Mouse (Mus musculus) macrophage (primary cell): Measurements from ENCODE around the gene Dnajc6. TPM values are rescaled to one million over a fixed set of nuclear protein-coding genes. Genes with fewer than 3 reads are reported as not detected.

Experiments used
- H3K27ac ChIP-seq: fragments of 350-480 bp; formaldehyde crosslinking; 2 replicates; pipeline ENCODE4 v1.9.0; 2021
- H3K36me3 ChIP-seq: fragments of 350-480 bp; formaldehyde crosslinking; 2 replicates; pipeline ENCODE4 v1.9.0; 2021; ENCODE audit errors: inconsistent target
- H3K4me3 ChIP-seq: fragments of 350-480 bp; formaldehyde crosslinking; 2 replicates; pipeline ENCODE4 v1.9.0; 2021; ENCODE audit errors: inconsistent target
- H3K79me2 ChIP-seq: fragments of 350-480 bp; formaldehyde crosslinking; 2 replicates; pipeline ENCODE4 v1.9.0; 2021; ENCODE audit errors: inconsistent target
- WGBS: methylation state at CpG from one replicate; pipeline ENCODE4 v1.1.7; 2026; ENCODE audit warnings: inconsistent platforms; ENCODE audit not compliant: missing documents; 5-methylcytosine and 5-hydroxymethylcytosine counted together
- polyA plus RNA-seq: library from polyadenylated mRNA; stranded (reverse); fragments of 250-400 nt; gene quantifications from 3 replicates; pipeline ENCODE4 v1.2.4, GENCODE M21; 2018; ENCODE audit warnings: inconsistent platforms

The Dnajc6 gene
- polyA plus RNA-seq, 1 experiment from 2014 or later, result not detected

GRCm38 (mm10) chr4:101650961-101651360 is 154.5 kb downstream of the Dnajc6 start:
- Histone ChIP-seq H3K36me3 (peaks cover 15% of the 10 kb centered on the region; the same call in 1 of the 2 replicates), H3K27ac (no peak overlapping the region), H3K79me2 (peaks cover 74% of the 10 kb centered on the region), H3K4me3 (no peak overlapping the region)
- whole genome bisulfite sequencing, result 96% methylated on average over 2 of the region's 2 CpGs

- no peak overlapping the region for H3K27ac ChIP-seq
- WGBS, result 92% methylated on average over 6 of the region's 6 CpGs
- peaks cover 60% of the 10 kb centered on the region for H3K79me2 ChIP-seq
- H3K36me3 ChIP-seq, result peaks cover 42% of the 10 kb centered on the region; the same call in 1 of the 2 replicates
- no peak overlapping the region for H3K4me3 ChIP-seq
Observed at GRCm38 (mm10) chr4:101654256-101654655, 157.8 kb downstream of the Dnajc6 start.

GRCm38 (mm10) chr4:101654788-101655414 is 158.5 kb downstream of the Dnajc6 start:
- Histone ChIP-seq H3K4me3 (no peak overlapping the region), H3K27ac (no peak overlapping the region), H3K36me3 (peaks cover 42% of the 10 kb centered on the region; the same call in 1 of the 2 replicates), H3K79me2 (peaks cover 53% of the 10 kb centered on the region)
- 94% methylated on average over 4 of the region's 4 CpGs for WGBS

GRCm38 (mm10) chr4:101655415-101655790 is 159.0 kb downstream of the Dnajc6 start:
- Histone ChIP-seq H3K4me3 (no peak overlapping the region), H3K27ac (no peak overlapping the region), H3K36me3 (peaks cover 42% of the 10 kb centered on the region; the same call in 1 of the 2 replicates), H3K79me2 (peaks cover 48% of the 10 kb centered on the region)
- WGBS, result 95% methylated on average over 7 of the region's 7 CpGs

- H3K4me3 ChIP-seq, result no peak overlapping the region
- peaks cover 42% of the 10 kb centered on the region for H3K79me2 ChIP-seq
- 78% methylated on average over 15 of the region's 15 CpGs for WGBS
- H3K27ac ChIP-seq, result no peak overlapping the region
- peaks cover 42% of the 10 kb centered on the region; the same call in 1 of the 2 replicates for H3K36me3 ChIP-seq
Observed at GRCm38 (mm10) chr4:101656056-101656455, 159.6 kb downstream of the Dnajc6 start.

- peaks cover 52% of the 10 kb centered on the region; the same call in 1 of the 2 replicates for H3K36me3 ChIP-seq
- 57% methylated on average over 6 of the region's 6 CpGs for WGBS
- H3K4me3 ChIP-seq, result no peak overlapping the region
- H3K79me2 ChIP-seq, result peaks cover 31% of the 10 kb centered on the region
- no peak overlapping the region for H3K27ac ChIP-seq
Observed at GRCm38 (mm10) chr4:101656956-101657570, 160.6 kb downstream of the Dnajc6 start.

GRCm38 (mm10) chr4:101664160-101664750 is 167.8 kb downstream of the Dnajc6 start:
- H3K79me2 ChIP-seq, result no peaks in the 10 kb centered on the region
- H3K4me3 ChIP-seq, result no peak overlapping the region
- no peak overlapping the region for H3K27ac ChIP-seq
- H3K36me3 ChIP-seq, result peaks cover 10% of the 10 kb centered on the region; the same call in 1 of the 2 replicates
- 81% methylated on average over 8 of the region's 9 CpGs for WGBS

- Histone ChIP-seq H3K79me2 (no peaks in the 10 kb centered on the region), H3K4me3 (no peak overlapping the region), H3K36me3 (peaks cover 10% of the 10 kb centered on the region; the same call in 1 of the 2 replicates), H3K27ac (no peak overlapping the region)
- WGBS, result 95% methylated on average over 4 of the region's 4 CpGs
Observed at GRCm38 (mm10) chr4:101664766-101665165, 168.3 kb downstream of the Dnajc6 start.

GRCm38 (mm10) chr4:101669161-101669560 is 172.7 kb downstream of the Dnajc6 start:
- no peaks in the 10 kb centered on the region for H3K36me3 ChIP-seq
- H3K79me2 ChIP-seq, result no peaks in the 10 kb centered on the region
- no peak overlapping the region for H3K4me3 ChIP-seq
- no peak overlapping the region for H3K27ac ChIP-seq
- WGBS, result 80% methylated on average over 5 of the region's 5 CpGs

GRCm38 (mm10) chr4:101669811-101670210 is 173.4 kb downstream of the Dnajc6 start:
- H3K79me2 ChIP-seq, result no peaks in the 10 kb centered on the region
- 70% methylated on average over 5 of the region's 5 CpGs for WGBS
- H3K4me3 ChIP-seq, result no peak overlapping the region
- H3K27ac ChIP-seq, result no peak overlapping the region
- H3K36me3 ChIP-seq, result no peaks in the 10 kb centered on the region

GRCm38 (mm10) chr4:101674790-101675189 is 178.3 kb downstream of the Dnajc6 start:
- Histone ChIP-seq H3K36me3 (no peaks in the 10 kb centered on the region), H3K79me2 (no peaks in the 10 kb centered on the region), H3K4me3 (no peak overlapping the region), H3K27ac (no peak overlapping the region)
- 86% methylated on average over 5 of the region's 5 CpGs for WGBS

- H3K4me3 ChIP-seq, result no peak overlapping the region
- no peaks in the 10 kb centered on the region for H3K79me2 ChIP-seq
- WGBS, result 68% methylated on average over 4 of the region's 4 CpGs
- H3K27ac ChIP-seq, result no peak overlapping the region
- H3K36me3 ChIP-seq, result no peaks in the 10 kb centered on the region
Observed at GRCm38 (mm10) chr4:101675726-101676125, 179.3 kb downstream of the Dnajc6 start.

GRCm38 (mm10) chr4:101682620-101683019 is 186.2 kb downstream of the Dnajc6 start:
- Histone ChIP-seq H3K4me3 (no peak overlapping the region), H3K79me2 (no peaks in the 10 kb centered on the region)
- 88% methylated on average over 4 of the region's 4 CpGs for WGBS

GRCm38 (mm10) chr4:101683086-101683485 is 186.6 kb downstream of the Dnajc6 start:
- Histone ChIP-seq H3K27ac (no peak overlapping the region), H3K4me3 (no peak overlapping the region), H3K36me3 (no peaks in the 10 kb centered on the region), H3K79me2 (no peaks in the 10 kb centered on the region)
- 74% methylated on average over 3 of the region's 3 CpGs for WGBS

More at GRCm38 (mm10) chr4:101682620-101683019, 186.2 kb downstream of the Dnajc6 start:
- Histone ChIP-seq H3K27ac (no peak overlapping the region), H3K36me3 (no peaks in the 10 kb centered on the region)

GRCm38 (mm10) chr4:101684821-101685220 is 188.4 kb downstream of the Dnajc6 start:
- Histone ChIP-seq H3K36me3 (no peaks in the 10 kb centered on the region), H3K27ac (no peak overlapping the region), H3K79me2 (no peaks in the 10 kb centered on the region), H3K4me3 (no peak overlapping the region)
- WGBS, result 100% methylated on average over 3 of the region's 3 CpGs
